Mouse (Mus musculus): Measurements from ENCODE around the gene Dnajb2. TPM values are rescaled to one million over a fixed set of nuclear protein-coding genes. Genes with fewer than 3 reads are reported as not detected.
A peak's percentile ranks its signal among the peaks of the same experiment; 100 is the strongest.

Dnajb2 gene
- polyA plus RNA-seq (2017; shearing (Covaris generic)): 10 to 100 TPM in 1 of 2 experiments, 1 to 10 TPM in 1; 10.0 to 10.3 TPM

DNA sequence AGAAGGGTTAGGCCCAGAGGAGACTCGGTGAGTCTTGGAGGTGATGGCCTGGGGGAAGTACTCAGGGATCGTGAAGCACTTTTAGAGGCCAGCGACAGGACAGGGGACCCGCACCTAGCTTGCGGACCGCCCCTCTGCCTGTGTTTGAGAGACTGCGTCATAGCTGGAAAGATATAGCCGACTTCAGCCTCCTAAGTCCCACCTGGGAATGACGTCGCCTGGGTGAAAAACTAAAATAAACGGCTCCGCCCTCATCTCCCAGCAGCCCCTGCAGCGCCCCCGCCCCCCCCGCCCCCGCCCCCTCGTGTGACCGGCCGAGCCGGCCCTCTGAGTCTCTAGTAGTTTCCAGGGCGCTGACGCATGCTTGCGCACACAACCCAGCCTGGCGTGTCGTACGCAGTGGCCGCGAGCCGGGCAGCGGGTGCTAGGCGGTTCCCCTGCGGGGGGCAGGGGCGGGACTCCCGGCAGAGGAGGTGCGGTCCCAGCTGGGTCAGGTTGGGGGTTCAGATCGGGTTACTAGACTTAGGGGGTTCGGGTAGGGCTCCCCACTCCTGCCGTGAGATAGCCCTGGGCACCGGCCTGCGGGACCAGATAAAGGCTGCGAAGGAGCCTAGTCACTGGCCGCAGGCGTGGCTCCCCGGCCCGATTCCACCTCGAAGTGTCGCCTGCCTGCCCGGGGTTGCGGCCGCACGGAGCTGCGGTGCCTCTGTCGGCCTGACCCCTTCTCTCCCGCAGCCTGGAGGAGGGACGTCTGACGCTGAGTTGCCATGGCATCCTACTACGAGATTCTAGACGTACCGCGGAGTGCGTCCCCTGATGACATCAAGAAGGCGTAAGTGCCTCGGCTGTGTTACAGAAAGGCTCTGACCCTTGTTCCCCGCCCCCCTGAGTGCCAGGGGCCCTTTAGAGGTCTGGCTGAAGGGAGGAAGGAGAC lies at the start of gene Dnajb2:
Gene Dnajb2 (plus strand): TSS at position 290 of the 934 bp plus-strand sequence.
- ATAC-seq: peak; percentile 74

DNA sequence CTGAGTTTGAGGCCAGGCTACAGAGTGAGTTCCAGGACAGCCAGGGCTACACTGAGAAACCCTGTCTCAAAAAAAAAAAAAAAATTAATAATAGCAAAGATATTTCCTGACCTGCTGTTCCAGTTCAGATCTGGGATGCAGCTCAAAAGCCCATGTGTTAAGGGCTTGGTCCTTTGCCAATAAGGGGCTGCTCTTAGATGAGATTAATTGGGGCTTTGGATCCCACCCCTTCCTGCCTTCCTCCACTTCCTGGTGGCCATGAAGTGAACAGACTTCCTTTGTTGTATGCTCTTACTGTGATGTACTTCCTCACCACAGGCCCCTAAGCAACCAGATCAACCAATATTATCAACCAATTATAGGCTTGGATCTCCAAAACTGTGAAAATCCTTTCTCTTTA lies 49.1 kb upstream of the Dnajb2 start:
- ATAC-seq: no peak

- ATAC-seq: no peak
Measured at GRCm38 (mm10) chr1:75187914-75188483, 48.2 kb upstream of the Dnajb2 start.

- no peak for ATAC-seq
Measured at GRCm38 (mm10) chr1:75190577-75190976, 45.6 kb upstream of the Dnajb2 start.

GRCm38 (mm10) chr1:75191258-75191621 lies 45.0 kb upstream of the Dnajb2 start:
- ATAC-seq: no peak

DNA sequence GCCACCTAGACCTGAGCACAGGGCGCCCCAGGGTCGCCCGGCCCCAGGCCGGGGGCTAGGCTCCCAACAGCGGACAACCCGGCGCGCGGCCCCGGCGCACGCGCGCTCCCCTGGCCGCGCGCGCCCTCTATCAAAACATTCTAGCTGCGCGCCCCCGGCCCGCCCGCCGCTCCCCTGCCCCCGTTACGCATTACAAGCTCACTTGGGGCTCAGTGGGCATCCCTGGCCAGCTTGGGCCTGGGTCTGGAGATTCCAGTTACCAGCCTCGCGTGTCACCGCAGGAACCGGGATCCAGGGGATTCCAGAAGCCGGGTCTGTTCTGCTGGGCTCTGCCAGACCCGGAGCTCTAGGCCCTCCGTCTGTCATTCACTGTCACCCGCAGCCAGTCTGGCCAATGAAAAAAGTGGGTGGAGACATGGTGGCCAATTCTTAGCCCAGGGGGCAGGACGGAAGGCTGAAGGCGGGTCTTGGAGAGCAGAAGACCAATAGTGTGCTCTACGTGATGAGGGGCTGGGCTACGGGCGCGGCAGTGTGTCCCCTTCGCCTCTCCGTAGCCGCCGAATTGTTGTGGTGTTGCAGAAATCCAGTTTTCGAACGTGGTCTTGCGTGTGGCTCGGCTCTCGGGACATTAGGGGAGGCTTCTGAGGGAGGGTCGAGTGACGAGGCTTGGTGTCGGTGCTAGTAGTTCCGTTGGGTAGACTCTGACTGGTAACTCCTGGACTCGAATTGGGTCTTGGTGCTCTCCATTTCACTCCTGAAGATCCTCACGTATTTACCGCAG lies 44.4 kb upstream of the Dnajb2 start, which contains the start of the genes Ankzf1 and Atg9a:
Gene Ankzf1 (plus strand): TSS at position 530 of the 781 bp plus-strand sequence.
Gene Atg9a (minus strand): TSS at position 575 of the 781 bp plus-strand sequence.
- peak; percentile 100 for ATAC-seq

GRCm38 (mm10) chr1:75192452-75192851 lies 43.8 kb upstream of the Dnajb2 start:
- peak; percentile 7 for ATAC-seq

GRCm38 (mm10) chr1:75201236-75201635 lies 35.0 kb upstream of the Dnajb2 start:
- no peak for ATAC-seq

GRCm38 (mm10) chr1:75208967-75209678 lies 27.1 kb upstream of the Dnajb2 start:
- ATAC-seq: no peak

DNA sequence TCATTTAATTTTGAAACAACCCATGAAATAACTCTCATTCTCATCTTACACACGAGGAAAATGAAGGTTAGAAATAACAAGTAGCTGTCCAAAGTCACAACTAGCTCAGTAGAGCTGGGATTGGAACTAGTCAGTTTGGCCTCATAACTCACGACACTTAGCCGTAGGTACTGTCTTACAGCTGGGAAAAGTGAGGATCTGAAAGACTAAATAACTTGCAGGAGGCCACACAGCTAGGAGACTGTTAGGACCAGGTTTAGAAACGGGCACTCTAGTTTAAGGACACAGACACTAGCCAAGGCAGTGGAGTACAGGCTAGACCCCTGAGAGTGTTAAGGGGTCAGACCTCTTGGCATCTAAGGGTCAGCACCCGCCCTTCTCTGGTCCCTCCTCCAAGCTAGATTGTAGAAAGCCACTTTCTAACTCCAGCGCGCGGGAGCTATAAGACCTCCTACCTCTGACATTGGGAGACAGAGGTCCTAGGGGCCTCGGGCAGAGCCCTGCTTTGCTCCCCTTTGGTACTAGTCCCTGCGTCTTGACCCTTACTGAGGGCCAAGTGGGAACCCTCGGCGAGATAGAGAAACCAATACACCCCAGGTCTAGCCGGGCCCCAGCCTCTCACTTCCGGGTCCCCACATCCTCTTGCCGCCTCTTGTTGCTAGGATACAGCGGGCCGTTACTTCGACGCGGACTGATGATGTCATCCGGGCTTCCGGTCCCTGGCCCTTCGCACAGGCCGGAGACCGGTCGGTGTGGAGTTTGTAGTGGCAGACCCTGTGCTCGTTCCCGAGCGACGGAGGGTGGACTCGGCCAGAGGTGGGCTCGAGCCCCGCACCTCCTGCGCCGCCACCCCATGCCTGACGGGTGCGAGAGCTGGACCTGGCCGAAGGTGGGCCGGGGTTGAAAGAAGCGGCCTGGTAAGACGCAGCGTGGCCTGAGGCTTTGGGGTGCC lies 25.8 kb upstream of the Dnajb2 start, which contains the start of the genes Glb1l and Stk16:
Gene Glb1l (minus strand): TSS at position 678 of the 952 bp plus-strand sequence.
Gene Stk16 (plus strand): TSS at position 703 of the 952 bp plus-strand sequence.
- peak; percentile 93 for ATAC-seq

GRCm38 (mm10) chr1:75211141-75211708 lies 25.0 kb upstream of the Dnajb2 start:
- ATAC-seq: peak; percentile 23

DNA sequence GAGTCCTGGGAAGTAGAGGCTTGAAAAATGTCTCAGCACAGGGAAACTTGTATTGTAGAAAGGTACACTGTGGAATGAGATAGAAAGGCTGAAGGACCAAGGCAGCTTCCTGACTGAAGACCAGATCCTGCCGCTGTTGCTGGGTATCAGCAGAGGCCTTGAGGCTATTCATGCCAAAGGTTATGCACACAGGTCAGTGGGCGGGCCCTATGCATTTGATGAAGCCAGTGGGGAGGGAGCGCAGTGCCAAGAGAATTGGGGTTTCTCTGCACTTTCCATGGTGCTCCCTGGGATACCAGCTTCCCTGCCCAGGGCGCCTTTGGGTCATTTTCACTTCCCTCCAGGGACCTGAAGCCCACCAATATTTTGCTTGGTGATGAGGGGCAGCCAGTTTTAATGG lies 23.7 kb upstream of the Dnajb2 start:
- no peak for ATAC-seq

GRCm38 (mm10) chr1:75213096-75213495 lies 23.1 kb upstream of the Dnajb2 start:
- ATAC-seq: no peak

DNA sequence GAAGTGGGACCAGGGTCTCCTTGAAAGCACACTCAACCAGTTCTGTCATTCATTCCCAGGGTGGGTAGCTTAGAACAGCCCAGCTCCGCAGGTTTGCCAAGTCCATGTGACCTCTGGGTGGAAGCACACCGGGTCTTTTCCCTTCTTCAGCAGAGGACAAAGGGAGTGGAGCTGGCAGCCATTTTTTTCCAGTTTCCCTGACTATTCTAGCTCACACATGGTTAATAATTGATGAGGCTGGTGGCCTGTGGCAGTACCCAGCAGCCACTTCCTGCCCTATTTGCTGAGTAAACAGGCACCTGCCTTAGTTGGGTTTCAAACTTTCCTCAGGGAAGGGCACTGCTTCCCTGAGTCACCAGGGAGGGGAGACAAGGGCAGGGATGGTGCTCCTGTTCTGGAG lies 21.8 kb upstream of the Dnajb2 start:
- ATAC-seq: no peak

GRCm38 (mm10) chr1:75214886-75215285 lies 21.3 kb upstream of the Dnajb2 start:
- ATAC-seq: no peak

GRCm38 (mm10) chr1:75215785-75216184 lies 20.4 kb upstream of the Dnajb2 start:
- no peak for ATAC-seq

DNA sequence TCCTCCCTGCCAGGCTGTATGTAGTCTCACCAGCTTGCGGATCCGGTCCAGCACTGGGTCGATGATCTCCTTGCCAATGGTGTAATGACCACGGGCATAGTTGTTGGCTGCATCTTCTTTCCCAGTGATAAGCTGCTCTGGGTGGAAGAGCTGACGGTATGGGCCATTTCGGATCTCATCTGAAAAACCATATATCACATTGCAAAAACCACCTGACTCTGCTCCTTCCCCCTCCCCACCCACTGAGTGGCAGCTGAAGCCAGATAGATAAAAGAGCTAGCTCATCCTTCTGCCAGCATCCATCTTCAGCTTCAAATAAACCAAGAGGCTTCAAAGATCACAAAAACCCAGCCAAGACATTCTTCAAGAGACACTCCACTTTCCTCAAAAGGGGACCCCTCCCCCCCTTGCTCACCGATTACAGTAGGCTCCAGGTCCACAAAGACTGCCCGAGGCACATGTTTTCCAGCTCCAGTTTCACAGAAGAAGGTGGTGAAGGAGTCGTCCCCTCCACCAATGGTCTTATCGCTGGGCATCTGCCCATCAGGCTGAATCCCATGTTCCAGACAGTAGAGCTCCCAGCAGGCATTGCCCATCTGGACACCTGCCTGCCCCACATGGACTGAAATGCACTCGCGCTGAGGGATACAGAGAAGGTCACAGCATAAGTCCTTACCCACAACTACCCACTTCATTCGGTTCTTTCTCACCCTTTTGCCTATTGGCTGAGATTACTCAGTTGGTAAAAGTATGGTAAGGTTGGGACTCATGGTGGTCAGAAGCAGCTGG lies 19.2 kb upstream of the Dnajb2 start:
- no peak for ATAC-seq

DNA sequence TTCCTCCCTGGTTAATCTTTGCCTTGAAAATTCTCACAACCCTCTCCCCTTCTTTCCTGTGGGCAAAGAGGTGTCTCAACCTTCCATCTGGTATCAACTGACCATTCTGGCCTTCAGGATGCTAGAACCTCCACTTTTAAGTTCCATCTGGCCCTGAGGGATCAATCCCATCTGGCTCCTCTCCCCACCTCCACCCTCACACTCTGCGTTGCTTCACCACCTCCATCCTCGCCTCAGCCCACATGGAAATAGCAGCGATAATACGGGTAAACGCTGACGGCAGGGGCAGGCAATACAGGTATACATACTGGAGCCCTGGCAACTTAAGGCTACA lies 18.3 kb upstream of the Dnajb2 start:
- ATAC-seq: no peak

- peak; percentile 51 for ATAC-seq
Measured at GRCm38 (mm10) chr1:75218227-75219001, 17.8 kb upstream of the Dnajb2 start.
